Mouse (Mus musculus): ENCODE data around the gene Rrp12. TPM values are rescaled to one million over a fixed set of nuclear protein-coding genes. Genes with fewer than 3 reads are reported as not detected.
"Not testable (repeated sequence)": the region's sequence is repeated elsewhere in the genome, so short reads cannot be mapped to it uniquely, and the experiment has no call there.

Rrp12 gene
- polyA plus RNA-seq (2015; fragmentation: Nextera tagmentation; extraction: Ambion mirVana) = 11.3 and 12.4 TPM in 2 replicates

DNA sequence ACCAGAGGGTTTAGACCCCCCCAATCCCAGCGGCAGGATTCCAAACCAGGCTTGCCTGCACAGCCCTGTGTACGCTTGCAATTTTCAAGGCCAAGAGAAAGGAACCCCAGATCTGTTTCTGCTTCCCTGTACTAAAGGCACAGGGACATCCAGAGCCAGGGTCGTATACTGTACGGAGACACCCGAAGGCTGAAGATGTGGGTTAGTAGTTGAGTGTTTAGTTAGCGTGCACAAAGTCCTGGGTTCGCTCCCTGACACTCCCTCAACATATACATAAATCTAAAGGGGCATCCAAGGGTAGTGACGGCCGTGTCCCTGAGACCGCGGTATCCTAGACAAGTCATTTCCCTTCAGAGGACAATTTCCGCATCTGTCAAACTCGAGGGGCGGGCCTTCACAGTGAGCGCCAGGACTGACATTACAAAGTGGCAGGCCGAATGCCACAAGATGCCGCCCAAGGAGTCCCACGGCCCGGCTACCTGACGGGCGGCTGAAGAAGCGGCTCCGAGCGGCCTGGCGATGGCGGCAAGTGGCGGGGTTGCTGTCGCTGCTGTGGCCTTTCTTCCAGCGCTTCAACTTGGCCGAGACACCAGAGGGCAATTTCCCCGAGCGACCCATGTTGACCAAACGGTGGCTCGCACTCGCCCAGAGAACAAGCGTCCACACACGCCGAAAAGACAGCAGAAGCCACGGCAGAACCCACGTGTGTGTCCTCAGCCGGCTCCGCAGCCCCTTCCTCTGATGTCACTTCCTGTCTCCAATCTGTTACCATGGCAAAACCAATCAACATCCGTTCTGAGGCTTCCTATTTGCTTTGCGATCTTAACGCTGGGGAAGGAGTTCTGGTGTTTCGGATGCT is at the start of gene Rrp12:
Gene Rrp12, minus strand, starts transcription at position 714 of the 859 bp plus-strand sequence.
- peak; percentile 91 for DNase-seq (ENCODE audit: low spot score)

DNA sequence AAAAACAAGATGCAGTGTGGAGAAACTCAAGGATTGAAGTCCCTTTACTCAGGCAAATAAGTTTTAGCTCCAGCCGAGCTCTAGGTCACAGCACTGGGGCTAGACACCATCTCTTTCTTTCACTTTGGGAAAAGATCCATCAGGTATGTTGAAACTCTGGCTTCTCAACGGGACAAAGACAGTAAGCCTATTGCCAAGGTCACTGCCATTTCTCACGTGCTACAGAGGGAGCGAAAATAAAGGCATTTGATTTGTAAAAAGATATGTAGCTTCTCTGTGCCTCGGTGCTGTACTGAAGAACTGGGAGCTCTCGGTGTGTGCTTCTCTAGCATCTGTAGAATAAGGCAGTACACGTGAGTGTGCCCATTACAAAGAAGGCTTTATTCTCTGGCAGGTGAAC is 47.9 kb upstream of the Rrp12 start:
- no peak for DNase-seq (ENCODE audit: low spot score)

DNA sequence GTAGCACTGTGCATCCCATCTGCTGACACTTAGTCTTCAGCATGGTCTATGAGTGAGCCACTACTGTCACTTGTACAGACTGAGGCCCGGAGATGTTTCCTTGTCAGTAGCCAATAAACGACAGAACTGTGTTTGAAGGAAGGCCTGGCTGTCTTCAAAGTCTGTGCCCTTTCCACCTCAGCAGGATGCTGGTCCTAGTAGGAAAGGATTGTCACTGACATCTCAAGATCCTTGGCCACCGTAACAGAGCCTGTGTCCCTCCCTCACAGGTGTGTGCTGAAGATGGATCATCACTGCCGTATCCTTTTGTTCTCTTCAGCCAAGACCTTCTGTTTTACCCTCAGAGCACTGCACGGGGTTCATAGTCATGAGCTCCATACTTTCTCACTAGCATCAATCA is 42.6 kb upstream of the Rrp12 start:
- DNase-seq (ENCODE audit: low spot score) = no peak

DNA sequence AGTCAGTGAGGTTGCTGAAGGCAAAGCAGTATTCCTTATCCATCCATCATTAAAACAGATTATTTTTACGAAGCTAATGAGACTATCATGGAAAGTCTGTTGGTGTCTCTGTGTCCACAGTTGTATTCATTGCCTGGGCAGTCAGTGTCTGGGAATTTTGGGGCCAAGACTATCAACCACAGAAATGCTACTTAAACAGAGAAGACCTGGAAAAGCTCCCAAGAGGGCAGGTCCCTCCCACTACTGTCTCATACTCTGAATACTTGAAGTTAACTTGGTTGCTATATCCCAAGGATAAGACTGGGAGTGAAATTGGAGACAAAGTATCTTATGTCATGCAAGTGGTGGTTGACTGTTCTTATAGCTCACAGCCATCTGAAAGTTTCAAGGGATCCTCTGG is 39.9 kb upstream of the Rrp12 start:
- no peak for DNase-seq (ENCODE audit: low spot score)

DNA sequence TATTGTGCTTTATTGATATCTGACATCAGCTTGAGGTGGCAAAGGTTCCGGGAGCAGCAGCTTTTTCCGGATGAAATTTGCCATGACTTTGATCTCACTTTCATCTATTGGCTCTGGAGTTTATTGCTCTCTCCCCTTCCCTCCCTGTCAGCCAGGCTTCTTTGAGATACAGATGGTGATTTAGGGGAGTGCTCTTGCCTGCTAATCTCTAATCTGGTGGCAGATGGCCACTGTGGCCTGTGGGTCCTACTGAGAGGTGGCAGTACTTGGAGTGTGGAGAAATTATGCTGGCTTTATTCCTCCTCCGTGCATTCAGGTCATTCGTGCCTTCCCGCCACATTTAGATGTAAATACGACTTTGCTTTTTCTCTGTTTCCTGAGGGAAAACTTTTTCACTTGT is 38.2 kb upstream of the Rrp12 start:
- DNase-seq (ENCODE audit: low spot score) = no peak

DNA sequence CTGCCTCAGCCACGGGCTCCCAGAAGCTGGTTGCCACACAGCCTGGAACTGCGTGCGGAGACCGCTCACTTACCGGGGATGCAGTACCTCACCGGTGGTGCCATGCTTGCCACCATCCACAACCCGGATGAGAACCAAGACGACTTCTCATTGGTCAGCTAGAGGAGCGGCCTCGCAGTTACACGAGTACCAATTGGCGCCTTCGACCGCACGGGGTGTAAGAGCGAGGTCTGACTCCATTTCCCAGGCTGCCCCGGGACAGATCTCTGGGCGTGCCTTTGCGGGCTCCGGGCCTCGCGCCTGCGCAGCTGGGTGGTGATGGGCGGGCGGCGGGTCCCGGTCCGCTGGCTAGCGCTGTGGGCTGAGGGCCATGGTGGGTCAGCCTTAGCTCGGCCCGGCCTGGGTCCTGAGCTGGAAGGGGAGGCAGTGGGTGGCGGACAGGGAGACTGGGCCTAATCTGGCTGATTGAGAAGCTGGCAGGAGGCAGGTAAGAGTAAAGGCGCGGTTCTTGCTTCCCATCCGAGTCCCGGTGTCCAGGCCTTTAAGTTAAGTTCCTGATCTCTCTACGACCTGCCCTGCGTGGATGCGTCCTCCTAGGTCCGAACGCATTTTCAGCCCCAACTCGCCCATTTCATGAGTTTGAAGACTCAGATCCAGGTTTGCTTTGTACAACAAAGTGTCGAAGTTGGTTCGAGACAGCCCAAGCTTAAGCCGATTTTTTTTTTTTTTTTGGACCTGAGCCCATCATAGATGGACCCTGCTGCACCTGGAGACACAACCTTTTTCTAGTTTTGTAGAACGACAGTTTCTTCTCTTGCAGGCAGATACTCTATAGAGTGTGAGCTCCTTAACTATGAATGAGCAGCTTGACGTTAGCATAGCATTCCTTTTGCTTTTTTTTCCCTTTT is 37.5 kb upstream of the Rrp12 start, which contains the start of the genes Exosc1 and Zdhhc16:
Gene Exosc1, minus strand, starts transcription at position 245 of the 908 bp plus-strand sequence.
Gene Zdhhc16, plus strand, starts transcription at position 302 of the 908 bp plus-strand sequence.
- peak; percentile 98 for DNase-seq (ENCODE audit: low spot score)

DNA sequence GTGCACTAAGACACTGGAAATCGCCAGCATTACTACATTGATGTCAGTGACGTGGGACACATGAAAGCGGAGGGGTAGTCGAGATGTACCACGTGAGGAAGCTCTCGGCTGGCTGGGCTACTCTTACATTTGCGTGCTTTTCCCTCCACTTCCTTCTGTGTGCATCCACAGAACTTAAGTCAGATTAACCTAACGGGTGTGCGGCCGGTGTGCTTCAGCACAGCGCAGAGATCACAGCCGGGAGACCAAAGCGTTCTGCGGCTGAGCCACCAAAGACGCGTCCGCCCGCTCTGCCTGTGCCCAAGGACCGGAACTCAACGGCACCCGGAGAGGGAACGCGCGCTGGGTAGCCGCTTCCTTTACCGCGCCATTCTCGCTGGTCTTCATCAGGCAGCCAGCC is 36.7 kb upstream of the Rrp12 start:
- peak; percentile 63 for DNase-seq (ENCODE audit: low spot score)

DNA sequence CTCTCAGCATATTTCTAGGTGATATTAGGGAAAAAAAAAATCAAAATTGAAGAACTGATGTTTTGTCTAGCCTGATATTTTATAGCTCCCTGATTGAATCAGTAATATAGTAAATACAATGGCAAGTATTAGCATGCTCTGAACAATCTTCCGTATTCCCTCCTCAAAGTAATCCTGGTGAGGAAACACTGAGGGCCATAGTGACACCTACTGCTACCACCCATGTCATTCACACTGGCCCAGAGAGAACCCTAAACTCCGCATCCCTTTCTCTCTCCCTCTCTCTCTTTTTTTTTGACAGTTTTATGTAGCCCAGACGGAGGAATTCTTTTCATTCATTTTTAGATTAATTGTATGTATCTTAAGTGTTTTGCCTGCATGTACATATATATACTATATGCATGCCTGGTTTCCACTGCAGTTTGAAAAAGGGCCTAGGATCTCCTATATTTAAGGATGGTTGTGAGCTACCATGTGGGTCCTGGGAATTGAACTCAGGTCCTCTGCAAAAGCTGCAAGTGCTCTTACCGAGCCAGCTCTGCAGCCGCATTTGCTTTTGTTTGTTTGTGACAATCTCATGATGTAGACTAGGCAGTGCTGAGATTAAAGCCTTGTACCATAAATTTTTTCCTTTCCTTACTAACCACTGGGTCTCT is 24.6 kb upstream of the Rrp12 start:
- no peak for DNase-seq (ENCODE audit: low spot score)

DNA sequence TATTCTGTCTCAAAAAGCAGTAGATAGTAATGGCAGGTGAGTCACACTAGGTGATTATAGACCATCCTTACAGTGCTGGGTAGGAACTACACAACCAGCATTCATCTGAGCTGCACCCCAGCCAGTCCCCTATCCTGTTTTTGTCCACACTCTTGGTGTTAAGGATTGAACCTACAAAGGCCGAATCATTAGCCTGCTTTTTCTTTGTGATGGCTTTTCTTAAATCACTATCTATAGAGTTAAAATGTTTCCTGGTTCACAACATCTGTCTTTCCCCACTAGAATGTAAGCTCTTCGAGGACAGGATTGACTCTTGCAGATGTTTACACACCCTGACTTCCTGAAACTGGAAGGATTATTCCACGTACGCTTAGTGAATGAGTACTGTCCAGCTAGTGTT is 23.5 kb upstream of the Rrp12 start:
- no peak for DNase-seq (ENCODE audit: low spot score)

DNA sequence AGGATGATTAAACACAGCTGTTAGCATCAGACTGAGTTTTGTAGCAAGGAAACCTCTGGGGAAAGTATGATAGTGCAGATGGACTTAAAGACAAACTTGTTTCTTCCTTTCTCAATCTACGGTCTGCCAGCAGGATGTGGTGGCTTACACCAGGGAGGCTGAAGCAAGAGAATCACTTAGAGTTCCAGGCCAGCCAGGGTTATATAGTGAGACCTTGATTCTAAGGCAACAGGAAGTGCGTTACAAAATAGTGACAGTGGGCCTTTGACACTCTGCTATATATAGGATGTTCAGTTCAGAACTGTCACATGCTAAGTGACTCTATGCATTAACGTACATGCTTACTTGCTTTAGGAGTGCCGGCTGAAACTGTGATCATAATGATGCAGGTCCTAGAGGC is 20.9 kb upstream of the Rrp12 start:
- no peak for DNase-seq (ENCODE audit: low spot score)

DNA sequence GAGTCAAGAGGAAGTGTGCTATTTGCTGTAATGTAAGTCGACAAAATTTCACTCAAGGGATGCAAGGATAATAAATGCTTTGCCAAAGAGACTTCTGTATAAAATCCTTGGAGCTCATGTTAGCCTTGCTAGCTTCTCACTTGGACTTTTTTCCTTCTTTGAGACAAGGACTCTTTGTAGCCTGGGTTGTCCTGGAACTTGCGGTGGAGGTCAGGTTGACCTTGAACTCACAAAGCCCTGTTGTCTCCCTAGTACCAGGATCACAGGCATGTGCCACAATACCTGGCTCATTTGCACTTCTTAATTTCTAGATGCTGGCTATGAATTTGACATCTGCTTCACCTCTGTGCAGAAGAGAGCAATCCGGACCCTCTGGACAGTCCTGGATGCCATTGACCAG is 19.3 kb upstream of the Rrp12 start:
- DNase-seq (ENCODE audit: low spot score) = no peak

DNA sequence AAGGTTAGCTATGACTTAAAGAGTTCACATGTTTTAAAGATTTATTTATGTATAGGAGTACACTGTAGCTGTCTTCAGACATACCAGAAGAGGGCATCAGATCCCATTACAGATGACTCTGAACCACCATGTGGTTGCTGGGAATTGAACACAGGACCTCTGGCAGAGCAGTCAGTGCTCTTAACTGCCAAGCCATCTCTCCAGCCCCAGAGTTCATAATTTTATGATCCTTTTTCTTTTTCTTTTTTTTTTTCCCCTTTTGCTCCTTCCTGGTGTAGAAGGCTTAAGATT is 18.6 kb upstream of the Rrp12 start:
- DNase-seq (ENCODE audit: low spot score) = not testable (repeated sequence)

DNA sequence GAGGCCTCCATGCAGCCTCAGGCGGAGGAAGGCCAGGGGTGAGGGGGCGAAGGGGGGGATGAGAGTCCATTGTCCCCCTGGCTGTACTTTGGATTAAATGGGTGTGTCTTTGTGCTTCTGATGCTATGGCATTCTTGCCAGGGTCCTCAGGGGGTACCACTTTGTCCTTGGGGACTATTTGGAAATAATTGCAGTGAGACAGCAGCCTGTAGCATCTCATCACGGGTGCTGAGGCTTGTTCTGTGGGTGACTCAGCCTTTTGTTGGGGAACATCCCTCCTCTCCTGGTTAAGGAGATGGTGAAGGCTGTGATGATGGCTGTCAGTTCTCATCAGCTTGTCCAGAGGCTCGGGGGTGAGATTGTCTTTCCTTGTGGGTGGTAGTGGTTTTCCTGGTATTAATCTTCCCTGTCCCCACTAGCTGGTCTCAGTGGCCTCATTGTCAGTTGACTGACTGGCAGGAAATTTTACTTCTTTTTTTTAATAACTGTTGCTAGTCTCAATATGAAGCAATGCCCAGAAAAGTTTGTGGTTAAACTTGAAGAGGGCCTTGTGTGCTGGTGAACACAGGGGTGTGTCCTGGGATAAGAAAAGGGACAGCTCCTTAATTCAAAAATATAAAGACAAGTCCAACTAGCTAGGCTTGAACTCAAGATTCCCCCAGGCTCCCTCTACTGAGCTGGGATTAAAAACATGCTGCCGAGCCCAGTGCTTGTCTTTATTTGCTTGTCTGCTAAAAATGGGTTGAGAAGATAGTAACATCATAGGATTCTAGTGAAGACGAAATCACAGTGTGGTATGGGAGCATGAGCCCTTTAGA is 18.0 kb upstream of the Rrp12 start:
- DNase-seq (ENCODE audit: low spot score) = no peak

DNA sequence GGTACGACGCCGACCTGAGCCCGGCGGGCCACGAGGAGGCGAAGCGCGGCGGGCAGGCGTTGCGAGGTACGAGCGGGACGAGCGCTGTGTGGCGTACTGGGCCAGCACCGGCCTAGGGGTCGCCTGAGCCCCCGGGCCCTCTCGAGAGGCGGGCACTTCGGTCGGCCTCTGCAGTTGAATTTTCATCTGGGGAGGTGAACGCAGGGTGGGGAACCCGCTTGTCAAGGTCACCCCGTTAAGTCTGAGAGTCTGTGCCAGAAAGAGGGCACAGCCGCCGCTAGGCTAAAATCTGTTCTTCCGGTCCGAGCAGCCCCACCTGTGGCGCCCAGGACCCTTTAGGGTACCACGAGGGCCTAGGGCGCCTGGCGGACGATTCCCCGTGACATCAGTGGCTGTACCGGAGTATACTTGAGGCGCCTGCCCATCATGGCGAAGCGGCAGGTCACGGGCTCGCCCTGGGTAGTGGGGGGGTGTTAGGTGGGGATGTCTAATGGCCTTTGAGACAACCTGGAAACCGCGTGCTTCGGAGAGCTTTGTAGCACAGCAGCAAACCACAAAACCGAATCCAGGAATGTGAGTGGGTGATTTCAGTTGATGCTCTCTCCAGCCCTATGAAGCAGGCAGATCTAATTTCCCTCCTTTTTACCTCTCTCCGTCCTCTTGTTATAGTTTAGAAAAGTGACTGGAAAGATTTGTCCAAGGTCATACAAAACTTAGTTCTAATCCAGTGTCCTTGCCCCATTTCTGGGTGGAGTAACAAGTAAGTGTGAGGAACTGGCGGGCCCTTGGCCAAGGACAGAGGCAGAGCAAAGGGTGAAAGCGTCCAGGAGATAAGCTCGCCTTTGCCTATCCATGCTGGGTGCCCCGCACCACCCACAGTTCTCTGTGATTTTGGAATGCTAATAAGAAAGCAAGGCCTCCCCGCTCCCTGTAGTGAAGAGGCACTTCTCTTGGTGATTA is 16.4 kb upstream of the Rrp12 start:
- DNase-seq (ENCODE audit: low spot score) = peak; percentile 21

DNA sequence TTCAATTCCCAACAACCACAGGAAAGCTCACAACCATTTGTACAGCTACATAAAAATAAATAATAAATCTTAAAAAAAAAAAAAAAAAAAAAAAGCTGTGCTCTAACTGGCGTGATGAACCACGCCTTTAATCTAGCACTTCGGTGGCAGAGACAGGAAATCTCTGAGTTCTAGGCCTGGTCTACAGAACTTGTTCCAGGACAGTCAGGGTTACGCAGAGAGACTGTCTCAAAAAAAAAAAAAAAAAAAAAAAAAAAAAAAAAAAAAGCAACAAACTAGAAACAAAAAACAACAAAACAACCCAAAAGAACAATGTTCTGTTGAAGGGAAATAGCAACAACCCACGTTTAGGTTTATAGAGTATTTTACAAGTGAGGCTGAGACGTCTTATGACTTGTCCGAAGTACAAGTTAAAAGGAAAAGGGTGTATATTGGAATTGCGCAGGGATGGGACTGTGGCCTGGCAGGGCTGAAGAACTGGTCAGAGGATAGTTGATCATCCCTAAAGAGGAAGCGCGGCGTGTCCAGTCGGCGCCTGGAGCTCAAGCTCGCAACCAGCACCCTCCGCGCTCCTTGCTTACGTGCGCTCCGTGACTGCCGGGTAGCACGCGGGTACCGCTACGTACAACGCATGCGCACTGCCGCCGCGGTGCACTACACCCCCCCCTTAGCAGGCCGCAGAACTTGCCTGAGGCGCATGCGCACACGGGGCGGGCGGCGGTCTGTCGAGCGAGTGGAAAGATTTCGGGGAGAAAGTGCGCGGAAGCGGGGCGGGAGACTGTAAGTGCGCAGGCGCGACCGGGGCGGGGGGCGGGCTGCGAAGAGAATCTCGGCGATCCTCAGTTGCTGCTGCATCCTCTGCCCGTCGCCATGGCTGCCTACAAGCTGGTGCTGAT is 15.5 kb upstream of the Rrp12 start, which contains the start of gene Pgam1:
Gene Pgam1, plus strand, starts transcription at position 746 of the 896 bp plus-strand sequence.
- peak; percentile 100 for DNase-seq (ENCODE audit: low spot score)

DNA sequence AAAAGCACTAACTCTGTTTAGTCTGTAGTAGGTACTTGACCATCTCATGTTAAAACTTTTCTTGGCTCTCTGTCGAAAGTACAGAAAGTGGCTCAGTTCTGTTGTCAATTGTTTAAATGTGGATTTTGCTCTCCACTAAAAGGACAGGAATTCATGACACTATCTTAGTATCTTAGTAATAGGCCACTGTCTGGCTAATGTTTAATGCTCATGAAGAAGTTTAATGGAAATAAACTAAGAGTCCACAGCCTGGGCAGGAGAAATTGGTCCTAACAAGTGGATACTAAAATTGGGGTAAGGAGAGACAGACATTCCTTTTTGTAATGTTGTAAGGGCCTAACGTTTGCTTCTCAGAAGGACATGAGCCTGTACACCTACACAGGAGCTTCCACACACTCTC is 14.4 kb upstream of the Rrp12 start:
- DNase-seq (ENCODE audit: low spot score) = no peak

DNA sequence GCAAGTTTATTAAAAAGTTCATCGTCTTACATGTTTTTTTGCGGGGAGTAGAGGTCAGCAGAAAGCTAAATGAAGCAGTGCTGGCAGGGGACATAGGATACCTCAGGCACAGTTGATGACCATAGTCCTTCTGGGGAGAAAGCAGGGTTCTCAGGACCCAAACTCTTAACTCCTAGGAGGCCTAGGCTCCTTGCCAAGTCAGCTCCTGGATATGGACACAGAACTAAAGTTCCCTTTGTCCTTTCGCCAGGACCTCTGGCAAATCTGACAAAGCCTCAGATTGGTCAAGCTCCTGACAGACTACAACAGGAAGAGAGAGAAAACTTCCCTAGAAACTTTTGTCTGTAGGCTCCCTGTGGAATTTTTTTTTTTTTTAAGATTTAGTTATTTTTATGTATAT is 12.8 kb upstream of the Rrp12 start:
- DNase-seq (ENCODE audit: low spot score) = no peak

DNA sequence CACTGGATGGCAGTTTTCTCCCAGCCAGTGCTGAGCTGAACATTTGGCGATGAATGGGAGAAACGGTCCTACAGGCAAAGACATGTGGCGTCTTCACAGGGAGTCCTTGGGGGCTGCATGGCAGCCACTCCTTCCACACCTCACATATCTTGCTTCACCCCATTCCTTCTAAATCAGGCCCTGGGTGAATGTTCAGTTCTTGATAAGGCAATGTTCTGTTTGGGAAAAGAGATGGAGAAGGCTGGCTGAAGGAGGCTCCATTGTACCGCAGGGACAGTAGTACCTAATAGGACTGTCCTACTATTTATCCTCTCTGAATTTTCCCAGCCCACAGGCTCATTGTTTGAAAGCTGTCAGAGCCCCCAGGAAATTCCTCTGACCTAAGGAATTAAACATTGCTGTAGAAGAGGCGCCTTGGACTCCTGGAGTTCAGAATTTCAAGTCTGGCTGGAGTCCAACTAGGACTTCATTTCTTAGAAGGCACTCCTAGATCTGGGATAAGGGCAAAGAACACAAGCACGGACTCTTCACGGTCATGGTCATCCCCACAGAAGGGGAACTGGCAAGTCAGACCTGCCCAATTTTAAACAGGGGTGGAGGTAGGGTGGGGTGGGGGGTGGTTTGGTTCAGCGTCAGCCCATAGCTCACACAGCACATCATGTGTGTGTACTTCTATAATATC is 11.2 kb upstream of the Rrp12 start:
- DNase-seq (ENCODE audit: low spot score) = no peak

Data from thymus, postnatal 0 days (tissue).